Mouse (Mus musculus): ENCODE results near the gene Nup210l. TPM values are rescaled to one million over a fixed set of nuclear protein-coding genes. Genes with fewer than 3 reads are reported as not detected.

The Nup210l gene
- polyA plus RNA-seq, 1 experiment from 2014 or later, result 0.24 TPM

GRCm38 (mm10) chr3:90083034-90083433 is 20.9 kb upstream of the Nup210l start:
- Histone ChIP-seq H3K4me1 (ENCODE audit: control insufficient read depth in 2 of 2, insufficient read depth in 2 of 2, low read length in 2 of 2) (peaks cover 30 to 56% of the 10 kb centered on the region in 2 experiments), H3K9me3 (ENCODE audit: control insufficient read depth, low read length) (no peaks in the 10 kb centered on the region), H3K27ac (replicated peaks in 1 of 2; ENCODE audit: control insufficient read depth in 1 of 2, insufficient read depth in 1 of 2, low read depth in 2 of 2, low read length in 2 of 2) (peak overlapping the region; percentile 33 to 99; a peak in 3 of 4 replicates), H3K4me3 (ENCODE audit: control insufficient read depth in 1 of 2, insufficient read depth in 1 of 2, low read depth in 1 of 2, low read length in 2 of 2) (0 out of 4 replicates have a peak overlapping the region, but pooled peaks of 1 of the 2 experiments have one; percentile 0), H3K27me3 (ENCODE audit: control insufficient read depth, insufficient read depth, low read length) (no peaks in the 10 kb centered on the region), H3K36me3 (ENCODE audit: control insufficient read depth, insufficient read depth, low read length) (peaks cover 20% of the 10 kb centered on the region), H3K4me2 (ENCODE audit: low read length) (peak overlapping the region; percentile 80), H3K9ac (ENCODE audit: low read length) (peak overlapping the region; percentile 31)
- ATAC-seq (ENCODE audit: insufficient number of reproducible peaks, insufficient read depth, low FRiP score, low read depth), result no peak
- 20% methylated on average over 5 of the region's 5 CpGs for WGBS

- peaks cover 30 to 52% of the 10 kb centered on the region in 2 experiments for H3K4me1 ChIP-seq (ENCODE audit: control insufficient read depth in 2 of 2, insufficient read depth in 2 of 2, low read length in 2 of 2)
- H3K27ac ChIP-seq (replicated peaks in 1 of 2; ENCODE audit: control insufficient read depth in 1 of 2, insufficient read depth in 1 of 2, low read depth in 2 of 2, low read length in 2 of 2), result peak overlapping the region; percentile 14 to 99; a peak in 3 of 4 replicates
- 62% methylated on average over 3 of the region's 3 CpGs for WGBS
- H3K4me2 ChIP-seq (ENCODE audit: low read length), result peak overlapping the region; percentile 80
- no peaks in the 10 kb centered on the region for H3K9me3 ChIP-seq (ENCODE audit: control insufficient read depth, low read length)
- H3K4me3 ChIP-seq (ENCODE audit: control insufficient read depth in 1 of 2, insufficient read depth in 1 of 2, low read depth in 1 of 2, low read length in 2 of 2), result 0 out of 4 replicates have a peak overlapping the region, but pooled peaks of 1 of the 2 experiments have one; percentile 0
- no peaks in the 10 kb centered on the region for H3K27me3 ChIP-seq (ENCODE audit: control insufficient read depth, insufficient read depth, low read length)
- ATAC-seq (ENCODE audit: insufficient number of reproducible peaks, insufficient read depth, low FRiP score, low read depth), result no peak
- H3K9ac ChIP-seq (ENCODE audit: low read length), result peak overlapping the region; percentile 31; the same call in 1 of the 2 replicates
- peaks cover 28% of the 10 kb centered on the region for H3K36me3 ChIP-seq (ENCODE audit: control insufficient read depth, insufficient read depth, low read length)
These were observed 20.1 kb upstream of the Nup210l start for GRCm38 (mm10) chr3:90083698-90084324.

DNA sequence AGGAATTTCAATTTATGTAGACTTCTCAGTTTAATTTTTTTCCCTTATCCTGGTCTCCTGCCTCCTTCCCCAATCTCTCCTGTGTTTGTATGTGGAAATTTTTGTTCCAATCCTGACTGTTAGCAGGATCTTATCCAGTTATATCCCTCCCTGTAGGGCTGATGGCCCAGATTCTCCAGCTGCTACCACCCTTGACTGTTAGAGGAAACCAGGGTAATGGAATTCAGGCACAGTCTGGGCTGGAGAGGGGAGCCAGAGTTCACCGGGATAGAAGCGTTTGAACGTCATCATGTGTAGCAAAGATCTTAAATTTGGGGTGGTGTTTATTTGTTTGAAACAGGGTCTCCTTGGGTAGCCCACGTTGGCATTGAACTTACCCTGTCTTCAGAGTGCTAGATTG is 19.1 kb upstream of the Nup210l start:
- 0 out of 2 replicates have a peak overlapping the region, but pooled peaks have one; percentile 18 for H3K9ac ChIP-seq (ENCODE audit: low read length)
- ATAC-seq (ENCODE audit: insufficient number of reproducible peaks, insufficient read depth, low FRiP score, low read depth), result no peak
- 51% methylated on average over 4 of the region's 4 CpGs for WGBS

GRCm38 (mm10) chr3:90085281-90085680 is 18.7 kb upstream of the Nup210l start:
- Histone ChIP-seq H3K27me3 (ENCODE audit: control insufficient read depth, insufficient read depth, low read length) (no peaks in the 10 kb centered on the region), H3K9ac (ENCODE audit: low read length) (no peak overlapping the region), H3K4me1 (ENCODE audit: control insufficient read depth in 2 of 2, insufficient read depth in 2 of 2, low read length in 2 of 2) (peaks cover 30 to 49% of the 10 kb centered on the region in 2 experiments), H3K4me3 (ENCODE audit: control insufficient read depth in 1 of 2, insufficient read depth in 1 of 2, low read depth in 1 of 2, low read length in 2 of 2) (no peak overlapping the region), H3K4me2 (ENCODE audit: low read length) (peak overlapping the region; percentile 12), H3K36me3 (ENCODE audit: control insufficient read depth, insufficient read depth, low read length) (peaks cover 43% of the 10 kb centered on the region), H3K9me3 (ENCODE audit: control insufficient read depth, low read length) (no peaks in the 10 kb centered on the region), H3K27ac (replicated peaks in 1 of 2; ENCODE audit: control insufficient read depth in 1 of 2, insufficient read depth in 1 of 2, low read depth in 2 of 2, low read length in 2 of 2) (peak overlapping the region in 1 of 2 experiments; percentile 99; a peak in 2 of 4 replicates)
- no peak for ATAC-seq (ENCODE audit: insufficient number of reproducible peaks, insufficient read depth, low FRiP score, low read depth)
- 68% methylated on average over 6 of the region's 6 CpGs for WGBS

More for the DNA sequence above, 19.1 kb upstream of the Nup210l start:
- Histone ChIP-seq H3K27ac (replicated peaks in 1 of 2; ENCODE audit: control insufficient read depth in 1 of 2, insufficient read depth in 1 of 2, low read depth in 2 of 2, low read length in 2 of 2) (peak overlapping the region in 1 of 2 experiments; percentile 99; a peak in 2 of 4 replicates), H3K4me1 (ENCODE audit: control insufficient read depth in 2 of 2, insufficient read depth in 2 of 2, low read length in 2 of 2) (peaks cover 30 to 49% of the 10 kb centered on the region in 2 experiments), H3K4me3 (ENCODE audit: control insufficient read depth in 1 of 2, insufficient read depth in 1 of 2, low read depth in 1 of 2, low read length in 2 of 2) (no peak overlapping the region), H3K9me3 (ENCODE audit: control insufficient read depth, low read length) (no peaks in the 10 kb centered on the region), H3K4me2 (ENCODE audit: low read length) (peak overlapping the region; percentile 80), H3K27me3 (ENCODE audit: control insufficient read depth, insufficient read depth, low read length) (no peaks in the 10 kb centered on the region), H3K36me3 (ENCODE audit: control insufficient read depth, insufficient read depth, low read length) (peaks cover 38% of the 10 kb centered on the region)

DNA sequence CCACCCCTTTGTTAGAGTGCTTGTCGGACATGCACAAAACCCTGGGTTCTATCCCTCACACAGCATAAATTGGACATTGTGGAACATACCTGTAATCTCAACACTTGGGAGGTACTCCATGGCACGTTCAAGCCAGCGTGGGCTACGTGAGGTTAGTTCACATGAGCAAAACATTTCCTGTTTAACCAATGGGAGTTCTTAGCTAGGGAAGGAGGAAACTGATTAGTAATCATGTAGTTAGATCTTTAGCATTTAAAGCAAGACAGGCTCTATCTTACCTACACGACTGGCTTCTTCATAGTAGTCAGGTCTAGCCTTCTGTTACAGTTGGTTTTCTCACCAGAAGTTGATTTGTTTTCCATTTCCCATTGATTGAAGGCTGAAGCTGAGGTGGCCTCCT is 17.9 kb upstream of the Nup210l start:
- peaks cover 51% of the 10 kb centered on the region for H3K36me3 ChIP-seq (ENCODE audit: control insufficient read depth, insufficient read depth, low read length)
- 75% methylated on average over 5 of the region's 5 CpGs for WGBS
- H3K4me1 ChIP-seq (ENCODE audit: control insufficient read depth in 2 of 2, insufficient read depth in 2 of 2, low read length in 2 of 2), result peaks cover 30 to 47% of the 10 kb centered on the region in 2 experiments

GRCm38 (mm10) chr3:90088617-90089016 is 15.3 kb upstream of the Nup210l start:
- Histone ChIP-seq H3K27ac (replicated peaks in 1 of 2; ENCODE audit: control insufficient read depth in 1 of 2, insufficient read depth in 1 of 2, low read depth in 2 of 2, low read length in 2 of 2) (no peak overlapping the region), H3K9me3 (ENCODE audit: control insufficient read depth, low read length) (no peaks in the 10 kb centered on the region), H3K9ac (ENCODE audit: low read length) (no peak overlapping the region), H3K36me3 (ENCODE audit: control insufficient read depth, insufficient read depth, low read length) (peaks cover 75% of the 10 kb centered on the region), H3K4me2 (ENCODE audit: low read length) (no peak overlapping the region), H3K4me1 (ENCODE audit: control insufficient read depth in 2 of 2, insufficient read depth in 2 of 2, low read length in 2 of 2) (peaks cover 13 to 21% of the 10 kb centered on the region in 2 experiments), H3K4me3 (ENCODE audit: control insufficient read depth in 1 of 2, insufficient read depth in 1 of 2, low read depth in 1 of 2, low read length in 2 of 2) (no peak overlapping the region), H3K27me3 (ENCODE audit: control insufficient read depth, insufficient read depth, low read length) (no peaks in the 10 kb centered on the region)
- no peak for ATAC-seq (ENCODE audit: insufficient number of reproducible peaks, insufficient read depth, low FRiP score, low read depth)
- WGBS, result 76% methylated on average over 2 of the region's 2 CpGs

More for the DNA sequence above, 17.9 kb upstream of the Nup210l start:
- H3K4me2 ChIP-seq (ENCODE audit: low read length), result no peak overlapping the region
- no peak overlapping the region for H3K9ac ChIP-seq (ENCODE audit: low read length)
- no peak overlapping the region for H3K4me3 ChIP-seq (ENCODE audit: control insufficient read depth in 1 of 2, insufficient read depth in 1 of 2, low read depth in 1 of 2, low read length in 2 of 2)
- no peak overlapping the region for H3K27ac ChIP-seq (replicated peaks in 1 of 2; ENCODE audit: control insufficient read depth in 1 of 2, insufficient read depth in 1 of 2, low read depth in 2 of 2, low read length in 2 of 2)
- H3K27me3 ChIP-seq (ENCODE audit: control insufficient read depth, insufficient read depth, low read length), result no peaks in the 10 kb centered on the region
- no peaks in the 10 kb centered on the region for H3K9me3 ChIP-seq (ENCODE audit: control insufficient read depth, low read length)
- ATAC-seq (ENCODE audit: insufficient number of reproducible peaks, insufficient read depth, low FRiP score, low read depth), result no peak

DNA sequence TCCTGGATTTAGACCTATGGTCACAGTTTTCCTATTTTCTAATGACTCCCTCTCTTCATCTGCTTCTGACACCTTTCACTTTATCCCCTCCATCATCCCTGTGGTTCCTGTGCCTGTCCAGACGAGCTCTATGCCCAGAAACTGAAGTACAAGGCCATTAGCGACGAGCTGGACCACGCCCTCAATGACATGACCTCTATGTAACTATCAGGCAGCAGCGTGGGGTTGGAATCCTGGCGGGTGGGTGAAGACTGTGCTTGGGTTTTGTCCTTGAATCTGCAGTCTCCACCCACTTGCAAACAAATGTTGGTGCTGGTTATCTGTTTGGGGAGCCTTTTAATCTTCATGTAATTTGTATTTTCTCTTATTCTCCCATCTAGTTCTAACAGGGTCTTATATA is 13.0 kb upstream of the Nup210l start:
- Histone ChIP-seq H3K36me3 (ENCODE audit: control insufficient read depth, insufficient read depth, low read length) (peaks cover 97% of the 10 kb centered on the region), H3K27ac (replicated peaks in 1 of 2; ENCODE audit: control insufficient read depth in 1 of 2, insufficient read depth in 1 of 2, low read depth in 2 of 2, low read length in 2 of 2) (no peak overlapping the region), H3K4me2 (ENCODE audit: low read length) (no peak overlapping the region), H3K9ac (ENCODE audit: low read length) (no peak overlapping the region), H3K4me3 (ENCODE audit: control insufficient read depth in 1 of 2, insufficient read depth in 1 of 2, low read depth in 1 of 2, low read length in 2 of 2) (no peak overlapping the region), H3K9me3 (ENCODE audit: control insufficient read depth, low read length) (no peaks in the 10 kb centered on the region), H3K27me3 (ENCODE audit: control insufficient read depth, insufficient read depth, low read length) (no peaks in the 10 kb centered on the region), H3K4me1 (ENCODE audit: control insufficient read depth in 2 of 2, insufficient read depth in 2 of 2, low read length in 2 of 2) (peaks cover 0 to 5% of the 10 kb centered on the region in 2 experiments; a peak in 1 of 4 replicates)
- 64% methylated on average over 6 of the region's 6 CpGs for WGBS
- no peak for ATAC-seq (ENCODE audit: insufficient number of reproducible peaks, insufficient read depth, low FRiP score, low read depth)
